Mouse (Mus musculus): ENCODE measurements around the gene Sema3b.

Gene Sema3b

DNA sequence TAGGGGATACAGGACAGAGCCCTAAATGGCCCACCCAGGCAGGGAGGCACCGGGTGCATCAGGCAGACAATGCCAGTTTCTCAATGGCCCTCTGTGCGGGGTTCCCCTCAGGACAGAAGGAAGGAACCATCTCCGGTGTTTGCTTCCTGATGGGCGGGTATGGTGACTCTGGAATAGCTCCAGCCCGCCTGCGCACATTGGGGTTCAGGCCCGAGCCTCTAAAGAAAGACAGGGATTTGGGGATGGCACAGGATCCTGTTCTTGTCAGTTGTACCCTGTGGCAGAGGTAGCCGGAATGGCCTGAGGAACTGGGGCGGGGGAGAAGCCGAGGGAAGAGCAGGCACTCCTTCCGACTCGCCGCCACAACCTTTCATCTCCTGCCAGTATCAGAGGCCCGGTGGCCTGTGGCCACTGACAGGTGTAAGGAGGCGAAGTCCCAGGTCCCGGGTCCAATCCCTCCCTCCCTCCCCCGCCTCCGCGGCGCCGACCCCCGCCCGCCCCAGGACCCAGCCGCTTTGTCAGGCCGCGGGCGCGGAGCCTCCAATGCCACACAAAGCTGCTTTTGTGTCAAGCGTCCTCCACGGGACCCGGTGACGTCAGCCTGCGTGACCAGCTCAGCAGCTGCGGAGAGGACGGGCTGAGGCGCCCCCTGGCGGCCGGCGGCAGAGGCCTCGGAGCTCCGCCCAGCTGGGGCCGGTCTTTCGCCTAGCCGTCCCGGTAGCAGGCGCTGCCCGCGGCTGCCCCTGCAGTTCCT lies 3.3 kb upstream of the Sema3b start:
- Histone ChIP-seq H3K27me3 (ENCODE audit: control insufficient read depth, insufficient read depth, low read length, poor library complexity, severe bottlenecking) (no peaks in the 10 kb centered on the region), H3K36me3 (ENCODE audit: control insufficient read depth, insufficient read depth, low read length, poor library complexity, severe bottlenecking) (peaks cover 15% of the 10 kb centered on the region)
- DNase-seq (ENCODE audit: low read depth, low spot score), result peak; percentile 98

DNA sequence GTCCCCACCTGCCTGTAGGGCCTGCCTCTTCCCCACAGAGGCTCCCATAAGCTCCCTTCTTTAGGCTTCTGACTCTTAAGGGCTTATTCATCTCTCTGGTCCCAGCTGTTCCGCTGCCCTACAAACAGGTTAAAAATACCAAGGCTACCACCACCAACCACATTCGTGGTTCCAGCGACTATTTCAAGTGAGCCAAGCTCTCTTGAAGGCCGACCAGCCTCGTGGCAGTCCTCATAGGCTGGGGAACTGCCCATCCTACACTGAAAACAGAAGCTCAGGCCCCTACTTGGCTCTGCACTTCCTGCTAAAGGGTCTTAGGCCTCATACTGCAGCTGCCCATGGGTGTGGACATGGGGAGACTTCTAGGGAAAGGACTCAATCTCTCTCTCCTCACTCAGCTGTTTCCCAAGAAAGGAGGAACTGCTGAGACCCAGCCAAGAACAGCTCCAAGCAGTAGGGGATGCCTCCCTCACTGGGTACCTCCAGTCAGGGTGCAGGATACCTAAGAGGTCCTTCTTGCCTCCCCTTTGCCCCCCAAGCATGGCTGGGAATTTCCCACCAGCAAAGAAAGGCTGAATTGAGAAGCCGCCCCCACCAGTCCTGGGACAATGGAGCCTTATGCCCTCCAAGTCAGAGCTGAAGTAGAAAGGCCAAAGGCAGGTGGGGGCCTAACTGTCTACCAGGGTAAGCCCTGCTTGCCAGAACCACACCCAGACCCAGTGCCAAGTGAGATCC lies 2.6 kb upstream of the Sema3b start:
- H3K36me3 ChIP-seq (ENCODE audit: control insufficient read depth, insufficient read depth, low read length, poor library complexity, severe bottlenecking), result peaks cover 15% of the 10 kb centered on the region
- no peak for DNase-seq (ENCODE audit: low read depth, low spot score)
- no peaks in the 10 kb centered on the region for H3K27me3 ChIP-seq (ENCODE audit: control insufficient read depth, insufficient read depth, low read length, poor library complexity, severe bottlenecking)

DNA sequence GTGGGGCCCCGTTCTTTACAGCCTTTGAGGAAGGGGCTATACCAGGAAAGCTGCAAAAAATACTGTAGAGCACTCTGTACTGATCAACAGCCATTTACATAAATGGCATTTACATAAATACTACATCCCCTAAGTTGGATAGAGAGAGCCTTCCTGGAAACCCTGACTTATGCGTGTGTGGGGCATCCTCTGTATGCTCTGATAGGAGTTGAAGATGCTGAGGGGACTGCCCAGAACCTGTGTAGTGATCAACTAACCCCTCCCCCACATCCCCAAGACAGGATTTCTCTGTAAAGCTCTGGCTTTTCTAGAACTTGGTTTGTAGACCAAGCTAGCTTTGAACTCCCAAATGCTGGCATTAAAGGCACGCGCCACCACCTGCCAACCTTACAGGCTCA lies 403 bp upstream of the Sema3b start:
- DNase-seq (ENCODE audit: low read depth, low spot score), result no peak
- H3K27me3 ChIP-seq (ENCODE audit: control insufficient read depth, insufficient read depth, low read length, poor library complexity, severe bottlenecking), result no peaks in the 10 kb centered on the region
- H3K36me3 ChIP-seq (ENCODE audit: control insufficient read depth, insufficient read depth, low read length, poor library complexity, severe bottlenecking), result peaks cover 4% of the 10 kb centered on the region; the same call in 1 of the 2 replicates

DNA sequence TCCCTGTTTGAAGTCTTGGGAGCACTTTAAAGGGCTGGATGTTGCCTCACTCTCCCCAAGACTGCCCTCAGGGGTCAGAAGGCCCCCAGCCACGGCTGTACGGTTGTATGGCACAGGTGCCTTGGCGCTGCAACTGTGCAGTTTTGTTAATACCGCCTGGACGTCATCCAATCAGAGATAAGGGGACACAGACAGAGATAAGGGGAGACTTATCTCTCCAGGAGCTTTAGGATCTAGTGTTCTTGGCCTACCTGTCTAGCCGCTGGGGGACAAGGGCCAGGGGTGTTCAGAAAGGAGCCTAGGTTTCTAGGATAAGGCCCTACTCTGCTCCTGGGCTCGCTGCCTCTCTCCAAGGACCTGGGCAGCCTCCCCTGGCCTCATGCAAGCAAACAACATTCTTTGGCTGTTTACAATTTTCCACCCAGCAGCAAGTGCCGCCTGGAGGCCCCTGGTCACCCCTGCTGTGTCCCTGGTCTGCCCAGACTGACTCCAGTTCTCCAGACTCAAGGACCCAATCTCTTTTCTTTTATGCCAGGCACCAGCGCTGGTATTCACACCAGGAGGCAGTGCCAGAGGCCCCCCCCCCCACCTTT lies 1.3 kb downstream of the Sema3b start:
- no peaks in the 10 kb centered on the region for H3K36me3 ChIP-seq (ENCODE audit: control insufficient read depth, insufficient read depth, low read length, poor library complexity, severe bottlenecking)
- no peaks in the 10 kb centered on the region for H3K27me3 ChIP-seq (ENCODE audit: control insufficient read depth, insufficient read depth, low read length, poor library complexity, severe bottlenecking)
- DNase-seq (ENCODE audit: low read depth, low spot score), result no peak

DNA sequence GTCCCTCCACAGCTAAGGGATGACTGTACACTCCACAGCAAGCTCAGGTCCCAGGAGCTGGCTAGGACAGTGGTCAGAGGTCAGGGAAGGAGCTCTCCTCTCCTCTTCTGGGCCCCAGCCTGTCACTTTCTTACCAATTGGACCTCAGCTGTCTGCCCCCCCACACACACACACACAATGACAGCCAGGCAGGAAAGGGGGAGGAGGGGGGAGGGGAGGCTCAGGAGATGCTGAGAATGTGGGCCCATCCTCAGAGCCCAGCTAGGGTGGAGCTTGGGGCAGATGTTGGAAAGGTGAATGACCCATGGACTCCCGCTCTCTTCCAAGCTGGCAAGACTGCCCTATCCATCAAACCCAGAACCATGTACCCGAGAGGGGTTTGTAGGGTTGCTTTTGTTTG lies 2.0 kb downstream of the Sema3b start:
- DNase-seq (ENCODE audit: low read depth, low spot score), result no peak
- H3K27me3 ChIP-seq (ENCODE audit: control insufficient read depth, insufficient read depth, low read length, poor library complexity, severe bottlenecking), result no peaks in the 10 kb centered on the region
- no peaks in the 10 kb centered on the region for H3K36me3 ChIP-seq (ENCODE audit: control insufficient read depth, insufficient read depth, low read length, poor library complexity, severe bottlenecking)

DNA sequence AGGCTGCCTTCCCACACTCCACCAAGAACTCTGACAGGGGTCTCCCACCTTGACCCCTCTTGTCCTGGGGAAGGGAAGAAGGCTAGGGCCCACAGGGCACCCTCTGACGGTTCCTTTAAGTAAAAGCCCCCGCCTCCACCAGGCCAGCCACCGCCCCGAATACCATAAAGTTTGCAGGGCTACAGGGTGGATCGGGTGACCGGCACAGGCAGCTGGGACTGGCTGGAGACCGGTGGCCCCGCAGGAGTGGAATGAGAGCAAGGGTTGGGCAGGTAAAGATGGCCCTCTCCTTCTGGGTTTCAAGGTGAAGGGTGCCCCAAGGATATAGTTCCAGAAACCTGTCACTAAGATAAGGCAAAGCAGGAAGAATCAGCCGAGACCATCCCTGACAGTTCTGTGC lies 2.4 kb downstream of the Sema3b start:
- Histone ChIP-seq H3K36me3 (ENCODE audit: control insufficient read depth, insufficient read depth, low read length, poor library complexity, severe bottlenecking) (no peaks in the 10 kb centered on the region), H3K27me3 (ENCODE audit: control insufficient read depth, insufficient read depth, low read length, poor library complexity, severe bottlenecking) (no peaks in the 10 kb centered on the region)
- no peak for DNase-seq (ENCODE audit: low read depth, low spot score)

DNA sequence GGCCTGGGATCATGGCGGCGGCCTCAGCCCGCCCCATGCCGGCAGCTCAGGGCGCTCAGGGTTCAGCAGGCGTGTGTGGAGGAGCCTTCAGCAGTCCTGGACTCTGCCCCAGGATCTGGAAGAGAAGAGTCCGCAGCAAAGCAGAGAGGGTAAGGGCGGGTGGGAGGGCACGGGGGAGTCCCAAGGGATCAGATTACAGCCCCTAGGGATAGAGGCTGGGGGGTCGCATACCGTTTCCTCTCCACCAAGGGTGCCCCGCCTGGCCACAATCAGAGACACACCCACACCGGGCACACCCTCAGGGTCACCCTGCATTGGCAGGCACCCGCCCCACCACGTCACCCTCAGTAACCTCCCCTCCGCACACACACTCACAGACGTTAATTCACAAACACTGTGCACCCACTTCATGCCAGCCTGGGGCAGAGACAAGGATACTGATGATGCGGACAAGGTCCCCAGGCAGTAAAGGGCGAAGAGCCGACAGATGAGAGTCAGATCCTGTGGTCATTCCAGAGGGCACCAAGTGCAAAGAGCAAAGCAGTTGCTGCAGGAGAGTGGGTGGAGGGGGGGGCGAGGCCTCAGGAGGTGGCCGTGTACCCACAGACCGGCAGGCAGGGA lies 3.9 kb downstream of the Sema3b start:
- no peaks in the 10 kb centered on the region for H3K27me3 ChIP-seq (ENCODE audit: control insufficient read depth, insufficient read depth, low read length, poor library complexity, severe bottlenecking)

DNA sequence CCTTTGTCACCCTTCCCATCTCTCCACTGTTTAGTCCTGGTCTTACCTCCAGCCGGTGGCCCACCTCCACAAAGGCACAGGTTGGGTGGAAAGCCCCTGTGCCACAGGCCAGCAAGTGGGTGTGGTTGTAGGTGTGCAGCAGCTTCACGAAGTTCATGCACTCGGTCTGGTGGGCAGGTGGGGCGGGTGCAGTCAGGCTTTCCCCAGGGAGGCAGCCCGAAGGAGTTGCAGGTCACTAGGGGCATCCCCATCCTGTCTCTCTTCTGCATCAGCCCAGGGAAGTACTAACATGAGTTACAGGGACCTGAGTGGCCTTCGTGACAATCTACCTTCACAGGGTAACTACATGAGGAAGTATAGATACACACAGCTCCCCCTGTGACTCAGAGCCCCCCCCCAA lies 5.8 kb downstream of the Sema3b start:
- peak; percentile 85 for DNase-seq (ENCODE audit: low read depth, low spot score)

More for the DNA sequence above, 3.9 kb downstream of the Sema3b start:
- H3K36me3 ChIP-seq (ENCODE audit: control insufficient read depth, insufficient read depth, low read length, poor library complexity, severe bottlenecking), result no peaks in the 10 kb centered on the region
- no peak for DNase-seq (ENCODE audit: low read depth, low spot score)

DNA sequence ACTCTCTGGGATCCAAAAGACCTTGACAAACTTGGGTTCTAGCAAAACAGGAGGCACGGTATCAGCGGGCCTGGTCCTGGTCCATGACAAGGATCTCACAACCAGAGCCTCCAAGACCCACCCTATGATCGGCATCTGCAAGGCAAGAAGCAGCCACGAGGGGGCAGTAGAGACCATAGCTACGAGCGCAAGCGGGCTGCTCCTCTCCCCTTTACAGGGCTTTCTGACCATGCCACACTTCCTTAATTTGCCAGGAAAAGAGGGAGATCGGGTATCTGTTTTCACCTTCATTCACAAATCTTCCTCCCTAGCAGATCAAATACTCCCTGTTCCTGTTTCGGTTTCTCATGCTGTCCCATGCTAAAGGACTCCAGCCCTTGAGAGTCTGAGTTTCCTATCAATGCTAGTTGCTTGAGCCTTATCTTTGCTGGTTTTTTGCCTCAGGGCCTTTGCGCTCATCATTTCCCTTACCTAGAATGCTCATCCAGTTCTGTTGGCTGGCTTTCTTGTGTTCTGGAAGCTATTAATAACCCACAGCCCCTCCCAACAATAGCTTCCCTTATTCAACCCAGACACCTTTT lies 6.9 kb downstream of the Sema3b start:
- peak; percentile 93 for DNase-seq (ENCODE audit: low read depth, low spot score)
- Histone ChIP-seq H3K36me3 (ENCODE audit: control insufficient read depth, insufficient read depth, low read length, poor library complexity, severe bottlenecking) (no peaks in the 10 kb centered on the region), H3K27me3 (ENCODE audit: control insufficient read depth, insufficient read depth, low read length, poor library complexity, severe bottlenecking) (no peaks in the 10 kb centered on the region)

More for the DNA sequence above, 5.8 kb downstream of the Sema3b start:
- Histone ChIP-seq H3K27me3 (ENCODE audit: control insufficient read depth, insufficient read depth, low read length, poor library complexity, severe bottlenecking) (no peaks in the 10 kb centered on the region), H3K36me3 (ENCODE audit: control insufficient read depth, insufficient read depth, low read length, poor library complexity, severe bottlenecking) (no peaks in the 10 kb centered on the region)

DNA sequence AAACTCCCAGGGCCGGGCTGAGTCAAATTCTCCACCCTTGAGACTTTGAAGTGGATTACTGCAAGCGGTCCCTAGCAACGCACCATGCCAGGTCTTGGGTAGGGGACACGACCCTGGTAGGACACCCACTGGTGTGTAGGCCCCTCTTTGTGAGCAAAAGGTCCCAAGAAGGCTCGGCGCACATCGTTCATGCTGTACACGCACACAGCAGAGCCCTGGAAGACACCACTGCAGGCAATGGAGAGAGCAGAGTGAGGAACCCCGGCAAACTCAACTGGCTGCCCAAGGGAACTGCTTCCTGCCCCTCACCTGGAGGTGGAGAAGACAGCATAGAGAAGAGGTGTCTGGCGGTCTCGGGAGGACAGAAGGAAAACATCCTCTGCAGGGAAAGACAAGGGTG lies 7.8 kb downstream of the Sema3b start:
- no peaks in the 10 kb centered on the region for H3K27me3 ChIP-seq (ENCODE audit: control insufficient read depth, insufficient read depth, low read length, poor library complexity, severe bottlenecking)
- H3K36me3 ChIP-seq (ENCODE audit: control insufficient read depth, insufficient read depth, low read length, poor library complexity, severe bottlenecking), result no peaks in the 10 kb centered on the region
- no peak for DNase-seq (ENCODE audit: low read depth, low spot score)

DNA sequence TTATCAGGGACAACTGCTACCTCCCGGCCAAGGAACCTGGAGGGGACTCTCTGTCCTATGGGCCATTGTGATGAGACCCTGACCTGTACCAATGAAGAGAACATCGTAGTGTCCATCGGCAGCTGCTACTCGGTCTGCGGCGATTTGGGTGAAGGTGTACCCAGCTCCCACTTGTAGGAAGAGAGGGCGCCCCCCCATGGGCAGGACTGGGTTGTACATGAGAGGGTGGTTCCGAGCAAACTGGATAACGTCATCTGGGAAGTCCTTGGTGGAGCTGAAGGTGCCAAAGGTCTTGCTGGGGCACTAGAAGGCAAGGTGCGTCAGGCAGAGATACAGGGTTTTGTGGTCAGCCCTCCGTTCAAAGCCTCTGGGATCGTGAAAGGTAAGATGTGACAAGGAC lies 8.3 kb downstream of the Sema3b start:
- Histone ChIP-seq H3K36me3 (ENCODE audit: control insufficient read depth, insufficient read depth, low read length, poor library complexity, severe bottlenecking) (no peaks in the 10 kb centered on the region), H3K27me3 (ENCODE audit: control insufficient read depth, insufficient read depth, low read length, poor library complexity, severe bottlenecking) (no peaks in the 10 kb centered on the region)
- no peak for DNase-seq (ENCODE audit: low read depth, low spot score)

DNA sequence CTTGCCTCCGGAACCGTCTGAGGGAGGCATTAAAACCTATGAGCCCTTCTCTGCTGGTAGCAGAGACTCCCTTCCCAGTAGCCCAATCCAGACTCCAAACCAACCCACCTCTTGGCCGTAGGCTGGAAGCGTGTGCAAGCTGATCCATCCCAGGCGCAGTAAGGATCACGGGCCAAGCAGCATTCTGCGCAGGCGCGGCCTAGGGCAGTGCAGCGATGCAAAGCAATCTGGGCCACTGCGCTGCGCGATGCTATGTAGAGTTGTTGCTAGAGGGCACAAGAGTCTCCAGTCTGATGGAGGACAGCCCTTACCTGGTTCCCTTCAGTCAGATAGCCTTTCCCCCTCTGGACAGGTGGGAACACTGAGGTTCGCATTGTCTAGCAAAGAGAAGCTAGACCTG lies 9.2 kb downstream of the Sema3b start:
- no peak for DNase-seq (ENCODE audit: low read depth, low spot score)
- no peaks in the 10 kb centered on the region for H3K27me3 ChIP-seq (ENCODE audit: control insufficient read depth, insufficient read depth, low read length, poor library complexity, severe bottlenecking)
- H3K36me3 ChIP-seq (ENCODE audit: control insufficient read depth, insufficient read depth, low read length, poor library complexity, severe bottlenecking), result no peaks in the 10 kb centered on the region

DNA sequence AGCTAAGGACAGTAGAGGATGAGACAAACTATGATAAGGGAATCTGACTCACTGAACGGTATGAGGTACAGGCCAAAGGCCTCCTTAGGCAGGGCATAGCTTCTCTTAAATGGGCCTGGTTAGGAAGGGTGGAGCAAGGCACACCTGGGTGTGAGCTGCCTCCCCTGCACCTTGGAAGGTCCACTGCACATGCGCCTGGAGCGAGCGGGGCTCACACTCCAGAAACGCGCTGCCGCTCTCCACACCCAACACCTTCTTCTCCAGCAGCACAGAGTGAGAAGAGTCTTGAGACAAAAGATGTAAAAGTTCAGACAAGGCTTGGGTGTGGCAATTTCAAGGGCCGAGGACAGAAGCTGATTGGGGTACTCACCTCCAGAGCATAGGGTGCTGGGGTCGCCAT lies 9.6 kb downstream of the Sema3b start:
- H3K27me3 ChIP-seq (ENCODE audit: control insufficient read depth, insufficient read depth, low read length, poor library complexity, severe bottlenecking), result no peaks in the 10 kb centered on the region
- DNase-seq (ENCODE audit: low read depth, low spot score), result no peak
- H3K36me3 ChIP-seq (ENCODE audit: control insufficient read depth, insufficient read depth, low read length, poor library complexity, severe bottlenecking), result no peaks in the 10 kb centered on the region

DNA sequence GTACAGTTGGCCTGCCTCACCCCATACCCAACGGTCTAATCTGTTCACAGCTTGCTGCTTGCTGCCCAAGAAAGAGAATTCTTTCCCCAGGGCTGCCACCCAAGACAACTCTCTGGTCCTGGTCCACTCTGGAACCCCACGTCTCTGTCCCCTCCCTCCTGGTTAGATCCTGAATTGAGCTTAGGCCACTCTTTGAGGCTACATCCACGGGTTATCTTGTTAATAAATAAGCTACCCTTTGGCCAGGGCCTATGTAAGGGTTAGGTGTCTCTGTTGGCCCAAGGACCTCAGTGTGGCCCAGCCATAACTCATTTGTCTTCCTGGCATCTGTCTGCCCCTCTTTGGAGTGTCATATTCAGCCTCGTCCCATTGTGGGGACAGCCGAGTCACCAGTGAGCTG lies 10.6 kb downstream of the Sema3b start:
- no peaks in the 10 kb centered on the region for H3K27me3 ChIP-seq (ENCODE audit: control insufficient read depth, insufficient read depth, low read length, poor library complexity, severe bottlenecking)
- DNase-seq (ENCODE audit: low read depth, low spot score), result no peak

More for the DNA sequence above, 10.6 kb downstream of the Sema3b start:
- H3K36me3 ChIP-seq (ENCODE audit: control insufficient read depth, insufficient read depth, low read length, poor library complexity, severe bottlenecking), result peaks cover 3% of the 10 kb centered on the region; the same call in 1 of the 2 replicates

Data from splenic B cell, adult 2 months (primary cell).